Mouse (Mus musculus): ENCODE data around the gene Espn. TPM values are rescaled to one million over a fixed set of nuclear protein-coding genes. Genes with fewer than 3 reads are reported as not detected.
A peak's percentile ranks its signal among the peaks of the same experiment; 100 is the strongest.

Espn gene
- total RNA-seq, 2 experiments from 2014 or later: not detected

DNA sequence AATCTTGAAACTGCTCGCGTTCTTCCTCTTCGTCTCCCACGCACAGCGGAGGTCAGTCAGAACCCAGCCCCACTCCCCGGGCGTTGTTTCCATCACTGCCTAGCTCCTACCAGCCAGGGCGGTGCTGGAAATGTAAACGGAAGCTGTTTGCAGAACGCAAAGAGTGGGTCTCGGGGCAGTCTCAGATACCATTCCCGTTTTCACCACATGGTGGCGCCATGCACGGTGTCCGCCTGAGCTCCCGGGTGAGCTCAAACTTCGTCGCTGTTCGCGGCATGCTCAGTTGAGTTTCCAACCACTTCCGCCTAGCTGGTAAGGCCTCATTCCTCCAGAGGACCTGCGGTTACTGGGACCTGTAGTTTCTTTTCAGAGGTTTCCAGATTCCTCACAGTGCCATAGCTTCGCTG lies 1.6 kb upstream of the Espn start:
- ATAC-seq (replicated peaks; ENCODE audit: poor library complexity, severe bottlenecking): peak; percentile 68

DNA sequence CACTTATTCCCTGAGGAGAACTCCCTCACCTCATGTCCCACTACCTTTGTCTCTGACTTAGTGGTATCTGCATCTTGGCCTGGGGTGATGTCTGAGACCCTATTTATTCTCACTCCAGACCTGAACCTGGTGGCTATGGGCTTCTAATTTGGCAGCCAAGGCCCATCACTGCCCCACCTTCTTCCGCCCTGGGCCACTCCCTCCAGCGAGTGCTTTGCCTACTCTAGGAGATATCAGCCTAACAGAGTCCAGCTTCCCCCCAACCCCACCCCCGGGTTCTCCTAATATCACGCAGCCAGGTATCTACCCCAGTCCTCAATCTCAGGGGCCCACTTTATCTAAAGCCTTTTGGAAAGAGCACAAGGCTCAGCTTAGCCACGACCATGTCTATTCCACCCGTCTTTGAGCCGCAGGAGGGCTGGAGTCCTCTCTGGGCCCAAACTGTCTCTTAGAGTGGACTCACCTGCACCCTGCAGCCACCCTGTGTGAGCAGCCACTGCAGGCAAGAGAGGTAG lies 663 bp downstream of the Espn start:
- no peak for ATAC-seq (replicated peaks; ENCODE audit: poor library complexity, severe bottlenecking)

DNA sequence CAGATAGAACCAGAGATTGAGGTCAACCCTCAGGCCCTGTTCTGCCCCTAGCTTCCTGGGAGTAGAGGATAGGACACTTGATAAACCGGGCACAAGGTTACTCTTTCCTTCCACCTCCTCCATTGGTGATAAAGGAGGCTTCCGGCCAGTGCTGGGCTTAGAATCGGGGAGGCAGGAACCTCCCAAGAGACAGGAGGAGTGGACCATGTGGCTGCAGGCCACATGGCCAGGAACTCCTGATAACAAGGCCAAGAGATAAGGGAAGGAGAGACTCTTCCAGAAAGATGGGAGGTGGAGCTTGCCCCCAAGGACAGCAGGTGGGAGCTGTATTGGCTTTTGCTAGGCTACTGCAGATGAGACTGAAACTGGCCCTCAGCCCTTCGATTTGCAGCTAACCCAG lies 1.6 kb downstream of the Espn start:
- no peak for ATAC-seq (replicated peaks; ENCODE audit: poor library complexity, severe bottlenecking)

DNA sequence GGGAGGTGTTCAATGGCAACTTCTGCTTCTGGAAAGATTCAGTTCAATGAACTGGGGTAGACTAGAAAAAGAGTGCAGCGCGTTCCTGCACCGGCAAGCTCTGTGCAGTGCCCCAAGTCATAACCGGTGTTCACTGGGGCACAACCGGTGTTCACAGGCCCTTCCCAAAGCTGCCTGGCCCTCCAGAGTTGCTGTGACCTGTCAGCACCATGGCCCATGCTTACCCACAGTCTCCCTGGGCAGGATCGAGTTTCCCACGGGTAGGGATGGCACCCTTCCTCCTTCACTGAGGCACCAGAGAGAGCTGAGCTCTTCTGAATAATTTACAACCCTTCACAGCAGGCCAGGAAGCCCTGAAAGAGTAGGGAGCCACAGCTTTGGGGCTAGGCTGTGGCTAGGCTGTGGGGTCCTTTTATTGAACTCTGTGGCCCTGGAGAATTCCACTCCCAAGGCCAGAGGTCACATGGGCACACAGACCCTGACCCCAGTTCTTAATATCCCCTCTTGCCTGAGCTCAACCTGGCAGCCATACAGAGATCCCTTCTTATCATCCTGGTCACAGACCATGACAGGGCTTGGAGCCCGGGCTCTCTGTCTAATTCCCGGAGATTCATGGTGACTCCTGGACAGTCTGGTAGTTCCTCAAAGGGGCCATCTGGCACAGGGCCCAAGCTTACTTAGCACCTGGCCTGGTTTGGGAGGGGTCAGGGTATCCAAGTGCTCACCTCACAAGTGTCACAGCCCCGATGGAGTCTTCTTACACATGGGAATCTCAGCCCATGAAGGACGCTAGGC lies 5.9 kb downstream of the Espn start:
- ATAC-seq (replicated peaks; ENCODE audit: poor library complexity, severe bottlenecking): no peak

DNA sequence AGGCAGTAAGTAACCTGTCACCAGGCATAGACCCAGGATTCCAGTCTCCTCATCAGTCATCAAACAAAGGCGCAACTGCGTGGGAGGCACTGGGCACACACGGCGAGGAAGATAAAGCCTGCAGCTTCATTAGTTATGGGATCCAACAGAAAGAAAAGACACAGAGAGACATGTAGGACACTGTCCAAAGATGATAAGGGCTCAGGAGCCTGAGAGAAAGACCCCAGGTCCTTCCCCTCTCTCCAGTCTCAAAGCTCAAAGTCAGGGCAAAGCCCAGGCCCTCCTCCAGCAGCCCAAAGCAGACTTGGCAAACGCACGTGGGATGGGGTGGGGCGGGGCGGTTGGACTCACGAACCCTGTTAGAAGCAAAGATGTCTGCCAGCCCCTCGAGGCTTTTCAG lies 6.7 kb downstream of the Espn start:
- no peak for ATAC-seq (replicated peaks; ENCODE audit: poor library complexity, severe bottlenecking)

DNA sequence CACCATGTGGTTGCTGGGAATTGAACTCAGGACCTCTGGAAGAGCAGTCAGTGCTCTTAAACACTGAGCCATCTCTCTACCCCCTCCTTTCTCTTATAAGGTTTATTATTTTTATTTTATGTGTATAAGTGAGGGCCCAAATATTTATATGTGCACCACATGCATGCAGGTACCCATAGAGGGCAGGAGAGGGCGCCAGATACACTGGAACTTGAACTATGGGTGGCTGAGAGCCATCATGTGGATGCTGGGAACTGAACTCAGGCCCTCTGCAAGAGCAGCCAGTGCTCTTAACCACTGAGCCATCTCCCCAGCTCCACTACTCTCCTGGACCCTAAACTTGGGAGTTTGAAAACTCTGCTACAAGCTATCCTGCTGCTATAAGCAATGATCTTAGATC lies 8.5 kb downstream of the Espn start:
- ATAC-seq (replicated peaks; ENCODE audit: poor library complexity, severe bottlenecking): no peak

DNA sequence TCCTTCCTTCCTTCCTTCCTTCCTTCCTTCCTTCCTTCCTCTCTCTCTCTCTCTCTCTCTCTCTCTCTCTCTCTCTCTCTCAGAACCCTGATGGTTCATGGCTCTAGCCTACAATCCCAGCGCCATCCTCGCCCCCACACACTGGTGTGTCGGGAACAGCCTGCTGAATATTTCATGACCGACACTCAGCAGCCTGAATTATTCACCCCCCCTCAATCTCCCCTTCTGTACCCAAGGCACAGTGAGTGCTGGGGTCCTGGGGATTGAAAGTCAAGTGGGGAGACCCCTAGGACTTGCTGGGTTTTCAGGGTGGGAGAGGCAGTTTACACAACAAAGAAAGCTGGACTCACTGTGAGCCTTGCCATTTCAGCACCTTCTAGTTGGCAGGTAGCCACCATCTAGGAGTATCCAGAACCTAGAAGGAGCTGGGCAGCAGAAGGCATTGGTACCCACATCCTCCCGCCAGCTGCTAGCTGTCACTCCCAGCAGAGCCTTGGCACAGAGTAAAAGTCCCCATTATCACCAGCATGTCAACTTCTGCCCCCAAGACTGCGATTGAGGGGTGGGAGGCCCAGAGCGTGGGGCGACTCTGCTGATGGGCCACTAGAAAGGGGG lies 10.5 kb downstream of the Espn start:
- no peak for ATAC-seq (replicated peaks; ENCODE audit: poor library complexity, severe bottlenecking)

DNA sequence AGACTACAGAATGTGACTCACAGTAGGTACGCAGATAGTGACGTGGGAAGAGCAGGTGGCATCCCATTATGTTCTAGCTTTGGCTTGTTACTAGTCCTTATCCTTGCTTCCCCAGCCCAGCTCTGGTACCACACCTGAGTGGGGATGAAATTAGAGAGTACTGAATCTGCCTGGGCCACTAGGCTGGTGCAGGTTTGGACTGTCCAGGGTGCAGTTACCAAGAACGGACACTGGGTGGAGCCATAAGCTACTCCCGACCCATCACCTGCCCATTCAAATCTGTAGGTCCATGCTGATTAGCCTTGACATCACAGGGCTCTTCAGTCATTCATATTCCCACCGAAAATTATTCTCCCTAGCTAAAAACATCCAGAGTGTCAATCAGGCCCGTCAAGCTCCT lies 11.7 kb downstream of the Espn start:
- ATAC-seq (replicated peaks; ENCODE audit: poor library complexity, severe bottlenecking): peak; percentile 53

DNA sequence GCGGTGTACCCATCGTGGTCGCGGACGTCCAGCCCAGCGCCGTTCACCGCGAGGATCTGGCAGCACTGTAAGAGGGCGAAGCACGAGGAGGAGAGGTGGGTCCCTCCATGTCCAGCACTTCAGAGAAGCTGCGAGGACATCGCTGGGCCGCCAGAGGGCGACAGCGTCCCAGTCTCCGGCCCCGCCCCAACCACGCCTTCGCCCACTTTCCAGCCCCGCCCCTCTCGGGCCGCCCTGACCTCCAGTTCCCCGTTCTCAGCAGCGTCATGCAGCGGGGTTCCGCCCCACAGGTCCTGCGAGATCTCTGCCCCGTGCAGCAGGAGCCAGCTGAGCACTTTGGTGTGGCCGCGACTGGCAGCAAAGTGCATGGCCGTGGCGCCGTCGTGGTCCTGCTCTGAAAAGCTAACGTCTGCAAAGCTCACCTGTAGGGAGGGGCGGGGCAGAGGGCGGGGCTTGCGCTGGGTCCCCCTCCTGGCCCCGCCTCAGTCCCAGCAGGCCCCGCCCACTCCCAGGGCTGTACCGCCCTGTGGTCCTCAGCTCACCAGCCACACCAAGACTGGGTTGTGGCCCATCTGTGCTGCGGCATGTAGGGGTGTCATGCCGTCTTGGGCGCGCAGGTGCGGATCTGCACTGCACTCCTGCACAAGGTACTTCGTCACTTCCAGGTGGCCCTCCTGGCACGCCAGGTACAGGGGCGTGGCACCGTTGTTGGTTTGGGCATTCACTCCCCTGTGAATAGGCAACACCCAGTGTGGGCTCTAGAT lies 13.5 kb downstream of the Espn start:
- ATAC-seq (replicated peaks; ENCODE audit: poor library complexity, severe bottlenecking): peak; percentile 85

DNA sequence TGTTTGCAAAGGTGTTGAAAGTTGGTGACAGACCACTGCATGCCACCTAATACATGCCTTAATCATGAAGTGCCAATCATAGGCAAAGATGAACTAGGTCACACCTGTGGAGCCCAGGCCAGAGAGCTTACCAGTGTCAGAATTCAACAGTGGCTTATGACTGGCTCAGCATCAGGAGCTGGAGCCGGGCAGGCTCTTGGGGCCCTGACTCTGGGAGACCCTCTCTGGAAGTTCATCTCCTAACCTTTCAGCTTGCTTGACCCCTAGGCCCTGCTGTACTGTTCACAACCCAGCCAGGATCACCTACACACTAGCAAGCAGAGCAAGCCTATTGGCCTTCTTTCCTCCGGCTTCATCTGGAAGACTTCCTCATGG lies 15.3 kb downstream of the Espn start:
- ATAC-seq (replicated peaks; ENCODE audit: poor library complexity, severe bottlenecking): no peak

DNA sequence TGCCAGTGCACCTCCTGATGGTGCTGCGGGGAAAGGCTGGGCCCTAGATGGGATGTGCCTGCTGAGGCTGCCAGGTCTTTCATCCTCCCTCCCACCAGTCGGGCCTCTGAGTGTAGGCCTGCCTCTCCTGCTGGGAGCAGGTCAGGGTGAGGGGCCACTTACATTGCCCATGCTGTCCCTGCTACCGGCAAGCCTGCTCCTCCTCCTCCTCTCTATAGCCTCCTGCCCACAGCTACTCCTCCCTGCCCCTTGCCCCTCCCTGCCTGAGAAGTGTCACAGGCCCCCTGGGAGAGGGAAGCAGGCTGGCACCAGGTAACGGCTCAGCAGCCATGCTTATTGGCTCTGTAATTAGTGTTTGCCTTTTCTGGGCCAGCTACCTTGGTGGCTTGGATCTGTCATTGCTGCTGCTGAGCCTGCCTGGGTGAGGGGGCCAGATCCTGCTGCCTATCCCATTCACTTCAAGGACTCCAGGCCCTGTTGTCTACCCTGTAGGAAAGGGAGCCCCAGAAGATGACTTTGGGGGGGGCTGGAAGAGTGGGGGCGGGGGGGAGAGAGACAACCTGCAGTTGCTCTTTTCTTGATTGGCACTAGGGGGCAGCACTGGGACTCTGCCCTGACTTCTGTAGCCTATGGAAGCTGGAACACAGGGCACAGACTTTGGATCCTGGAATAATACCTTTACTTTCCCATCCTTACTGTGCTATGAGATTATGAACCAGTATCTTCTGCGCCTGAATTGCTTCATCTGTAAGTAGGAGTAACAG lies 15.9 kb downstream of the Espn start:
- no peak for ATAC-seq (replicated peaks; ENCODE audit: poor library complexity, severe bottlenecking)

DNA sequence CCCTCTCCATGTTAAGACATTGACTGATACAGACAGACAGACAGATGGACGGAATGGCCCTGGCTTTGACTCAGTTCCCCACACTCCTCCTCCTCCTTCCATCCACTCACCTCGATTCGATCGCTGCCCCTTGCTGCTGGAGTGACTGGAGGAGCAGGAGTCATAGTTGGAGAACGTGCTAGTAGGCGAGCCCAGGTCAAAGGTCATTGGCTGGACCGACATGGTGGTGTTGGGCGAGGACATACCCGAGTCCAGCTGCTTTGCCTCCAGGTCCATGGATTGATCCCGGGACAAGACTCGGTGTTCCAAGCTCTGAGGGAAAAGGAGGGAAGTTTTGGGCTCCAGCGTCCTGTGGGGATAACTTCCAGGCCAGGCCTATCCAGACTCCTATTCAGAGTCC lies 16.8 kb downstream of the Espn start:
- no peak for ATAC-seq (replicated peaks; ENCODE audit: poor library complexity, severe bottlenecking)

DNA sequence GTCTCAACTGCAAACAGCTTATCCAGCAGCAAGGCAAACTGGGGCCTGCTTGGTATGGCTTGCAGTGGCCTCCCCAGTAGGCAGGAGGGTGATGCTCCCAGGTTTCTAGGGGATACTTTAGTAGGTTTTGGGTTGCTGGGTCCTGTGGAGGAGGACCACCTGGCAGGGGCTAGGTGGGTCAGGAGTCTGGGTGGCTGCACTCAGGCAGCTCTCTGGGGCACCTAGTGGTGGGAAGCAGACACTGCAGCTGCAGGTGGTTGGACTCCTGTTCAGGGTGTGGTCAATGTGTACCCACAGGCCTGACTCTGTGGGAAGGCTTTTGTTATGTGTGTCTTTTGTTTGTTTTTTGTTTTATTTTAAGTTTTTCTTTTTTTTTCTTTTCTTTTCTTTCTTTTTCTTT lies 17.7 kb downstream of the Espn start:
- peak; percentile 38; the same call in 1 of the 2 replicates for ATAC-seq (replicated peaks; ENCODE audit: poor library complexity, severe bottlenecking)

DNA sequence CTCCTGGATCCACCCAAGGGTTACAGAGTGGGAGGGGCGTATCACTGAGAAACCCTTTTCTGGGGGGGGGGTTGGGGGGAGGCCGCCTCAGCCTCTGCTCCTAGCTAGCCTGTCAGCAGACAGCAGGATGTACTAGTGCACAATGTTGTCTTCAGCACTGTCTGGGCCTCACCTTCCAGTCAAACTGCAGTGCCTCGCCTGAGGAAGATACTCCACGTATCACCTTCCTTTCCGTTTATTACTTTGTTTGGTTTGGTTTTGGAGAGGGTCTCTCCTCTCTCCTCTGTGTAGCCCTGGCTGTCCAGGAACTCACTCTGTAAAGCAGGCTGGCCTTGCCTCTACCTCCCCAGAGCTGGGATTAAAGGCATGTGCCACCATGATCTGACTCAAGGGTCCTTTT lies 19.0 kb downstream of the Espn start:
- ATAC-seq (replicated peaks; ENCODE audit: poor library complexity, severe bottlenecking): no peak

DNA sequence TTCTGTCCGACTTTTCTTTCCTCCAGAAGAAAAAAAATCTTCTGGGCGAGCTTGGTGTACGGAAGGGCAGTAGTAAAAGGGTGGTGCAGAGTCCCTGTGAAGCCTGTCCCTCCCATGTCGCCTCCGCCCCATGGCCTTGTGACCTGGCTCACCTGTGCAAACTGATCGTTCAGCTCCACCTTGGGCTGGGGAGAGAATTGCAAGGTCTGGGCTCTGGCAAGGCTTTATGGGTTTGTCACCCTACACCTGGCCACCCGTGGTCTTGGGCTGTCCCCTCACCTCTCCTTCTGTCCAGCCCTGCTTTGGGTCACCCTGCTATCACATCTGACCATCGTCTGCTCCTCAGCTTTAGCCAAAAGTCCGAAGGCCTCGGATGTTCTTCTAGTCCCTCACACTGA lies 19.4 kb downstream of the Espn start:
- ATAC-seq (replicated peaks; ENCODE audit: poor library complexity, severe bottlenecking): no peak

DNA sequence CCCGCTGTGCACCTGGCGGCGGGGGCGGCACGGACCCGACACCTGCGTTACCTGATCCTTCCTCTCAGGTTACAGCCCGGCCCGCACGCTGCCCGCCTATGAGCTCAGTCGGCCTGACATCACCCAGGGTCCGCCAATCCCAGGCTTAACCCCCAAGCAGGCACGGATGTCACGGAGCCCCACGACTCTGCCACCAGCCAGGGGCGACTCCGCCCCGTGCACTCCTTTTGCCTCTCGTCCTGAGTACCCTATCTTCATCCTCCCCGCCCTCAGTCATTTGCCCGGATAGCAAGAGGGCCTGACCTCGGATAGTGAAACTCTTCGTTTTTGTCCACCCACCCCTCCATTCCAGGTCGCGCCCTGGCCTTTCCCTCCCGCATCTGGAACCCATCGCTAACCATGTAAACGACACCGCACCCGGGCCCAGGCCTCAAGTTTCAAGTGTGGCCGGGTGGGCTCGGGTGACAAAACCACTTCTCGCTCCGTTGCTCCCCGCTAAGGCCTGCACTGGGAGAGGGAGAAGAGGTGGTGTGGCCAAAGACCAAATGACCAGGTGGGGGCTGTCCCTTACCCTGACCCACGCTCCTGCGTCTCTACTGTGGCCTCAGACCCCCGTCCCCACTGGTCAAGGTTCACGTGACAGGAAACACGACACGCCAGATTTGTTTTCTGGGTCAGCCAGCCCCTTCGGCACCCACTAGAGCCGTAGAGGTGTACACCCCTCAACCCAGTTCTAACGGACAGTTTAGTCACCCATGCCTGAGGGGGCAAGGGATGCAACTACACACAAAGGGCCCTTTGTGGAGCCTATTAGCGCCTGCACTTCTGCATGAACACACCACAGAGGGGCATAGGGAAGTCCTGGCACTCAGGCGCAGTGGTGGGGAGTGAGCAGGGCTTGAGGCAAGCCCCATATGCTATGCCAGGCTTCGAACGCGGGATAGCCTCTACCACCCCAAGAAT lies 20.1 kb downstream of the Espn start:
- ATAC-seq (replicated peaks; ENCODE audit: poor library complexity, severe bottlenecking): peak; percentile 5; the same call in 1 of the 2 replicates

DNA sequence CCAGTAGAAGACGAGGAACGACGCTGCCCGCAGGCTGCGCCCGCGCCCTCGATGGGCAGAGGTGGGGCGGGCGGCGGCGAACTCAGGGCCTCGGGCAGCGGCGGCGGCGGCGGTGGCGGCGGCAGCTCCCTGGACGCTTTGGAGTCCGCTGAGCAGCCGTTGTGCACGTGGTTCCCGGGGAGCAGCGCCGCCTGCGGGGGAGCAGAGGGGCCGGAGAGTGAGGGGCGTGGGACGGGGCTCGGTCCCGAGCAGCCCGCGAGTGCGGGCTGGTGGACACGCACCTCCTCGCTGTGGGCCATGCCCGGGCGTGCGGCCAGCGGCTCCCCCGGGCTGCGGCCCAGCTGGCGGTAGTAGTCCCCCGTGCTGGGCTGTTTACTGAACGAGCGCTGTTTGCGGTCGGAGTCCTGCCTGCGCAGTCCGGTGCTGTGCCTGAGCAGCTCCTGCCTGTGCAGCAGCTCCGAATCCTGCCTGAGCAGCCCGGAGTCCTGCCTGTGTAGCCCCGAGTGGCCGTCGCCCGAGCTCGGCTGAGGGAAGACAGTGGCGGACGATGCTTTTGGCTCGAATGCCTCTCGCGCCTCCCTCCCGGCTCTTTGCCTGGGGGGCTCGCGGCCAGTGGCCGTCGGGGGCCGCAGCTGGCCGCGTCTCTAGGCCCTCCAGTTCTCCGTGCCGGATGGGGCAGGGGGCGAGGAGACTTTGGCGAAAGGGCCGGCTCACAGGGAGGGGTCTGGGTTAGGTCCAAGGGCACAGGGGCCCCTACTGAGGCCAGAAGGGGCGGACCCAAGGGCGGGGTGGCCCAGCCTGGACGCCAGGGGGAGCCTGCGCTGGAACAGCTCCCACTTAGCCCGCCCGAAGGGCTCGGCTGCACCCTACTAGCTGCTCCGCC lies 21.2 kb downstream of the Espn start:
- ATAC-seq (replicated peaks; ENCODE audit: poor library complexity, severe bottlenecking): peak; percentile 64

DNA sequence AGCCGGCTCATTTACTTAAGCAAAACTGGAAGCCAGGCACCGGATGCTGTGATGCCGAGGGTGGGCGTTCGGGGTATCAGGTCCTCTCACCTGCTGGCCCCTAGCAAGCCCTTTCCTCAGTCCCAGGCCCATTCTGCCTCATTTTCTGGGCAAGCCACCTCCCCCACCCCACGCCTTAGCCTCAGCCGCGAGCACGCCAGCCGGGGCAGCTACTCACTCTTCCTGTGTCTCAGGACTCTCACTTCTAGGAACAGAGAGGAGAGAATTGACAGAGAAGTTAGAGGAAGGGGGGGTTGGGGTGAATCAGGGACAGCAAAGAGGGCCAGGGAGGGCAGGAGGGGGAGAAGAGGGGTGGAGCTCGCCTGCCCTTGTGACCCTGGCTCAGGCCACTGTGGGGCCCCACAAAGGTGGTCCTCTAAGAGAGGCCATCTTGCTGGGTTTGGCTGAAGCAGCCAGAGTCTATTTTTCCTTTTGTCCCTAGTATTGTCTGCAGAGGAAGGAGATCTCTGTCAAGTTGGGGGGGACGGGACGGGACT lies 22.7 kb downstream of the Espn start:
- no peak for ATAC-seq (replicated peaks; ENCODE audit: poor library complexity, severe bottlenecking)
